Comparison of ENCODE assay signal across 8 mouse cellular contexts in genomic region chr5:30738127-30738828, GRCm38 (mm10). TPM values are rescaled to one million over a fixed set of nuclear protein-coding genes. Genes with fewer than 3 reads are reported as not detected.
DNase-seq lines count a peak whose midpoint lies in the region; ATAC-seq lines count a peak whose summit lies in the region.

No protein-coding gene starts in this region.

- DNase-seq in limb, embryonic 10.5 days (ENCODE audit: low spot score) = no peak
- DNase-seq in forebrain, embryonic 11.5 days (ENCODE audit: low spot score) = no peak
- DNase-seq in hindbrain, embryonic 11.5 days (ENCODE audit: low spot score) = peak; percentile 25
- DNase-seq in right cerebral cortex, postnatal 10 days (ENCODE audit: low spot score in 2 of 2) = peak; percentile 53 to 57
- no peak for DNase-seq in c-Kit-positive CD71-positive TER-119-positive erythroid progenitor cells, embryonic 14.5 days (ENCODE audit: low spot score)
- no peak for DNase-seq in adrenal gland, adult 8-10 months

- no peak overlapping the region for H3K27ac ChIP-seq in limb, embryonic 12.5 days
- no peak overlapping the region for H3K27ac ChIP-seq in limb, embryonic 10.5 days
- peak overlapping the region; percentile 31; the same call in 1 of the 2 replicates for H3K27ac ChIP-seq in forebrain, embryonic 11.5 days (ENCODE audit: low read depth, low read length)
- H3K27ac ChIP-seq in hindbrain, embryonic 11.5 days (ENCODE audit: low read depth, low read length) = no peak overlapping the region

- no peak overlapping the region for H3K9ac ChIP-seq in limb, embryonic 12.5 days (replicated peaks)
- no peak overlapping the region for H3K9ac ChIP-seq in forebrain, embryonic 11.5 days (ENCODE audit: low read length)
- H3K9ac ChIP-seq in hindbrain, embryonic 11.5 days (ENCODE audit: low read depth, low read length) = no peak overlapping the region

- peaks cover 25% of the 10 kb centered on the region for H3K4me1 ChIP-seq in limb, embryonic 12.5 days (replicated peaks)
- H3K4me1 ChIP-seq in limb, embryonic 10.5 days = peaks cover 31% of the 10 kb centered on the region
- peaks cover 11% of the 10 kb centered on the region; the same call in 1 of the 2 replicates for H3K4me1 ChIP-seq in forebrain, embryonic 11.5 days (replicated peaks; ENCODE audit: control insufficient read depth, insufficient read depth, low read length)
- H3K4me1 ChIP-seq in hindbrain, embryonic 11.5 days (replicated peaks; ENCODE audit: control insufficient read depth, insufficient read depth, low read length) = peaks cover 9% of the 10 kb centered on the region

- no peaks in the 10 kb centered on the region for H3K9me3 ChIP-seq in limb, embryonic 12.5 days
- H3K9me3 ChIP-seq in limb, embryonic 10.5 days (replicated peaks) = no peaks in the 10 kb centered on the region
- H3K9me3 ChIP-seq in forebrain, embryonic 11.5 days (ENCODE audit: control insufficient read depth, low read length) = no peaks in the 10 kb centered on the region
- H3K9me3 ChIP-seq in hindbrain, embryonic 11.5 days (ENCODE audit: control insufficient read depth, low read length) = no peaks in the 10 kb centered on the region

- 0 out of 2 replicates have a peak overlapping the region, but pooled peaks have one; percentile 8 for H3K4me2 ChIP-seq in limb, embryonic 12.5 days
- H3K4me2 ChIP-seq in forebrain, embryonic 11.5 days (ENCODE audit: low read depth, low read length, severe bottlenecking) = no peak overlapping the region
- H3K4me2 ChIP-seq in hindbrain, embryonic 11.5 days (replicated peaks; ENCODE audit: low read depth, low read length) = no peak overlapping the region

- no peak for ATAC-seq in limb, embryonic 12.5 days (ENCODE audit: insufficient number of reproducible peaks, insufficient read depth, low FRiP score, low TSS enrichment, low read depth)
- no peak for ATAC-seq in forebrain, embryonic 11.5 days (replicated peaks; ENCODE audit: low FRiP score)
- no peak for ATAC-seq in hindbrain, embryonic 11.5 days (ENCODE audit: low FRiP score)
- ATAC-seq in activated CD4-positive, CD25-positive, alpha-beta regulatory T cell, adult 4 months = no peak

- 27% methylated on average over 10 of the region's 10 CpGs for WGBS in limb, embryonic 12.5 days
- 35% methylated on average over 10 of the region's 10 CpGs for WGBS in limb, embryonic 10.5 days
- 67% methylated on average over 10 of the region's 10 CpGs for WGBS in forebrain, embryonic 11.5 days
- WGBS in hindbrain, embryonic 11.5 days = 50% methylated on average over 10 of the region's 10 CpGs

- H3K36me3 ChIP-seq in limb, embryonic 12.5 days = no peaks in the 10 kb centered on the region
- no peaks in the 10 kb centered on the region for H3K36me3 ChIP-seq in limb, embryonic 10.5 days
- no peaks in the 10 kb centered on the region; the same call in 1 of the 2 replicates for H3K36me3 ChIP-seq in forebrain, embryonic 11.5 days (ENCODE audit: control insufficient read depth, insufficient read depth, low read length)
- no peaks in the 10 kb centered on the region for H3K36me3 ChIP-seq in hindbrain, embryonic 11.5 days (ENCODE audit: control insufficient read depth, insufficient read depth, low read length)

- H3K4me3 ChIP-seq in limb, embryonic 12.5 days (replicated peaks) = no peak overlapping the region
- H3K4me3 ChIP-seq in limb, embryonic 10.5 days = no peak overlapping the region
- no peak overlapping the region for H3K4me3 ChIP-seq in forebrain, embryonic 11.5 days (ENCODE audit: low read depth, low read length)
- H3K4me3 ChIP-seq in hindbrain, embryonic 11.5 days (ENCODE audit: low read depth, low read length) = no peak overlapping the region

- peaks cover 8% of the 10 kb centered on the region; the same call in 1 of the 2 replicates for H3K27me3 ChIP-seq in limb, embryonic 12.5 days
- H3K27me3 ChIP-seq in limb, embryonic 10.5 days (ENCODE audit: low read depth, poor library complexity, severe bottlenecking) = no peaks in the 10 kb centered on the region
- H3K27me3 ChIP-seq in forebrain, embryonic 11.5 days (ENCODE audit: control insufficient read depth, insufficient read depth, low read length) = no peaks in the 10 kb centered on the region
- H3K27me3 ChIP-seq in hindbrain, embryonic 11.5 days (ENCODE audit: control insufficient read depth, insufficient read depth, low read length) = no peaks in the 10 kb centered on the region

RNA-seq across cellular contexts. Expression of gene Dpysl5, which starts 26.9 kb away (rescaled TPM):
- 5.4 and 5.5 TPM in 2 replicates for polyA plus RNA-seq in limb, embryonic 12.5 days (2016; fragmentation: Nextera tagmentation; extraction: Ambion mirVana)
- 4.3 and 4.9 TPM in 2 replicates for polyA plus RNA-seq in limb, embryonic 10.5 days (2016; fragmentation: Nextera tagmentation; extraction: Ambion mirVana)
- polyA plus RNA-seq in forebrain, embryonic 11.5 days (2014; fragmentation: Nextera tagmentation; extraction: Ambion mirVana) = 91.8 and 97.0 TPM in 2 replicates
- polyA plus RNA-seq in hindbrain, embryonic 11.5 days (2014; fragmentation: Nextera tagmentation; extraction: Ambion mirVana) = 86.1 and 90.1 TPM in 2 replicates
- not detected for polyA plus RNA-seq in activated CD4-positive, CD25-positive, alpha-beta regulatory T cell, adult 4 months (2017; shearing (Covaris generic))
- total RNA-seq in adrenal gland, adult 8-10 months (2022) = 1 to 10 TPM; 1.5 to 4.0 (median 2.7) TPM

Comparison
In these comparisons a context has a peak if more than half of its experiments do, and no peak if none do; other contexts are left out.
1. DNase-seq: peak in hindbrain, embryonic 11.5 days (single experiment) and right cerebral cortex, postnatal 10 days (2 of 2); none in limb, embryonic 10.5 days (single experiment), forebrain, embryonic 11.5 days (single experiment), c-Kit-positive CD71-positive TER-119-positive erythroid progenitor cells, embryonic 14.5 days (single experiment) and adrenal gland, adult 8-10 months (single experiment).
2. RNA of gene Dpysl5, which starts 26.9 kb away (polyA plus RNA-seq): 91.8 to 97.0 TPM in forebrain, embryonic 11.5 days and 86.1 to 90.1 TPM in hindbrain, embryonic 11.5 days; 5.4 to 5.5 TPM in limb, embryonic 12.5 days, 4.3 to 4.9 TPM in limb, embryonic 10.5 days and not detected in activated CD4-positive, CD25-positive, alpha-beta regulatory T cell, adult 4 months; every median in the first group is over 10 times any median in the second.